Mouse (Mus musculus) heart, embryonic 10.5 days (tissue): Measurements from ENCODE around the gene Sh3d21. TPM values are rescaled to one million over a fixed set of nuclear protein-coding genes. Genes with fewer than 3 reads are reported as not detected.

ENCODE experiments used
- DNase-seq: peaks from one replicate; pipeline ENCODE4 v3.0.0-alpha.2; 2017; ENCODE audit warnings: low spot score
- H3K27ac ChIP-seq: fragments of 300-500 bp; sonication (generic); 2 replicates; pipeline ENCODE4 v1.5.1; 2016; ENCODE audit warnings: mild to moderate bottlenecking
- H3K27me3 ChIP-seq: fragments of 300-500 bp; sonication (generic); 2 replicates; pipeline ENCODE4 v1.6.1; 2016; ENCODE audit warnings: mild to moderate bottlenecking; ENCODE audit not compliant: poor library complexity, insufficient read depth, severe bottlenecking
- H3K36me3 ChIP-seq: fragments of 300-500 bp; sonication (generic); 2 replicates; pipeline ENCODE4 v1.6.1; 2016; ENCODE audit warnings: mild to moderate bottlenecking, moderate library complexity
- H3K4me1 ChIP-seq: fragments of 300-500 bp; sonication (generic); 2 replicates; pipeline ENCODE4 v1.6.1; 2016; ENCODE audit warnings: mild to moderate bottlenecking
- H3K4me3 ChIP-seq: fragments of 300-500 bp; sonication (generic); 2 replicates; pipeline ENCODE4 v1.5.1; 2016; ENCODE audit warnings: mild to moderate bottlenecking, moderate library complexity
- H3K9me3 ChIP-seq: fragments of 300-500 bp; sonication (generic); 2 replicates; pipeline ENCODE4 v1.6.1; 2016; ENCODE audit warnings: mild to moderate bottlenecking, moderate library complexity
- WGBS: fragments of 180-500 bp; shearing (Covaris S2); methylation state at CpG from one replicate; pipeline ENCODE4 v1.1.7; 2016; 5-methylcytosine and 5-hydroxymethylcytosine counted together
- polyA plus RNA-seq: library from polyadenylated mRNA; unstranded; fragments of >200 nt; fragmentation: Nextera tagmentation; extraction: Ambion mirVana; gene quantifications from 2 replicates; pipeline ENCODE4 v1.2.1, GENCODE M21; 2016

Gene Sh3d21
- polyA plus RNA-seq, 1 experiment from 2014 or later: 3.1 TPM

GRCm38 (mm10) chr4:126149798-126150197 lies 13.5 kb downstream of the Sh3d21 start:
- peak overlapping the region; percentile 78 for H3K4me3 ChIP-seq
- peaks cover 15% of the 10 kb centered on the region; the same call in 1 of the 2 replicates for H3K36me3 ChIP-seq
- peaks cover 75% of the 10 kb centered on the region for H3K4me1 ChIP-seq
- peaks cover 25% of the 10 kb centered on the region for H3K27me3 ChIP-seq
- DNase-seq: no peak
- WGBS: 46% methylated on average over 10 of the region's 10 CpGs
- peak overlapping the region; percentile 94 for H3K27ac ChIP-seq
- H3K9me3 ChIP-seq: no peaks in the 10 kb centered on the region

DNA sequence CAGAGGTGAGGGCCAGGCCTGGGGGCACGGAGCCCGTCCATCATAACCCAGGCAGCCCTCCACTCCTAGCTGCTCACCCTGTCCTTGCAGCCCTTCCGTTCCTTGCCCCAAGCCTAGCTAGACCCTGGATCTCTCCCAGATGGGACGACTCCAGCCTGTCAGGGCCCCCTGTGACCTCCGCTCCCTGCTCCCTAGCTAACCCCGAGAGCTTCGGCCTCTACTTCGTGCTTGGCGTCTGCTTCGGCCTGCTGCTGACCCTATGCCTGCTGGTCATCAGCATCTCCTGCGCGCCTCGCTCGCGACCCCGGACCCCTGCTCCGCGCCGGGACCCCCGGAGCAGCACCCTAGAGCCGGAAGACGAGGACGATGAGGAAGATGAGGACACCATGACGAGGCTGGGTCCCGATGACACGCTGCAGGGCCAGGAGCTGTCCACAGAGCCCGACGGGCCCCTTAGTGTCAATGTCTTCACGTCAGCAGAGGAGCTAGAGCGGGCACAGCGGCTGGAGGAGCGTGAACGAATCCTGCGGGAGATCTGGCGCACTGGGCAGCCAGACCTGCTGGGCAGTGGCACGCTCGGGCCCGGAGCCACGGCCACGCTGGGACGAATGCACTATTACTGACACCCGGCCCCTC lies 14.1 kb downstream of the Sh3d21 start:
- 17% methylated on average over 42 of the region's 42 CpGs for WGBS
- Histone ChIP-seq H3K36me3 (peaks cover 15% of the 10 kb centered on the region; the same call in 1 of the 2 replicates), H3K9me3 (no peaks in the 10 kb centered on the region), H3K4me3 (peak overlapping the region; percentile 78), H3K27me3 (peaks cover 25% of the 10 kb centered on the region), H3K27ac (peak overlapping the region; percentile 94), H3K4me1 (peaks cover 70% of the 10 kb centered on the region)
- DNase-seq: peak; percentile 82

GRCm38 (mm10) chr4:126148161-126148961 lies 14.9 kb downstream of the Sh3d21 start:
- Histone ChIP-seq H3K36me3 (peaks cover 15% of the 10 kb centered on the region; the same call in 1 of the 2 replicates), H3K4me3 (peak overlapping the region; percentile 78), H3K4me1 (peaks cover 70% of the 10 kb centered on the region), H3K27me3 (peaks cover 25% of the 10 kb centered on the region), H3K27ac (peak overlapping the region; percentile 94), H3K9me3 (no peaks in the 10 kb centered on the region)
- 2% methylated on average over 67 of the region's 67 CpGs for WGBS
- peak; percentile 83 for DNase-seq

DNA sequence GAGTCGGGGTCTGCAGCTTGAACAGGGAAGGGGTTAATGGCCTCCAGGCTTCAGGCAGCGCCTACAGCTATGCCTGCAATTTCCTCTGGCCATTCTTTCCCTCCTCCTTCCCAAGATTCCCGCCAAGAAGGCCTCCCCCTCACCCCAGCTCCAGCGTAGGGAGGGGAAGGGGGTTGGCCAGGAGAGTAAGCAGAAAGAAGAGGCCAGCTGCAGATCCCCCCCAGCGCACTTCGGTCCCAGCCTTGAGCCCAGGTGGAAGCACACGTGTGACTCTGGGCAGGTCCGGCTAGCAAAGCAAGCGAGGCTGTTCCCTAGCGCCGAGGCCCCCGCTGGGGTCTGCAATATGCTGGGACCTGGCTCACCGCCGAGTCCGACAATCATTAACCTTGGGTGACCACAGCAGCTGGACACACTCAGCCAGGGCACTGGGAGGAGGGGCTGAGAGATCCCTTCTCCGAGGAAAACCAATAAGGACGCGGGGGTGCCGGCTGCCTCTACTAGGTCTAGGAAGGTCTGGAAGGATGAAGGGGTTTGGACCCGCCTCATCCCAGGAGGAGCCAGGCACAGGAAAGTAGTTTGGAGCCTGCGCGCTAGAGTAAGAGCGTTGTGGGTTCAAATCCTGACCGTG lies 15.6 kb downstream of the Sh3d21 start, which contains the start of gene Eva1b:
Gene Eva1b, plus strand, starts transcription at position 212 of the 628 bp plus-strand sequence.
- H3K27me3 ChIP-seq: peaks cover 25% of the 10 kb centered on the region
- H3K4me1 ChIP-seq: peaks cover 65% of the 10 kb centered on the region
- peak within 1 kb of the TSS; percentile 78 for H3K4me3 ChIP-seq
- H3K36me3 ChIP-seq: 0 out of 2 replicates have a peak, but pooled peaks cover 11% of the 10 kb centered on the region
- 2% methylated on average over 24 of the region's 24 CpGs for WGBS
- H3K27ac ChIP-seq: peak within 1 kb of the TSS; percentile 94
- no peaks in the 10 kb centered on the region for H3K9me3 ChIP-seq
- peak; percentile 90 for DNase-seq

GRCm38 (mm10) chr4:126146974-126147532 lies 16.2 kb downstream of the Sh3d21 start:
- peak overlapping the region; percentile 78 for H3K4me3 ChIP-seq
- peaks cover 59% of the 10 kb centered on the region for H3K4me1 ChIP-seq
- WGBS: 36% methylated on average over 9 of the region's 9 CpGs
- DNase-seq: no peak
- no peaks in the 10 kb centered on the region for H3K9me3 ChIP-seq
- H3K36me3 ChIP-seq: 0 out of 2 replicates have a peak, but pooled peaks cover 6% of the 10 kb centered on the region
- peaks cover 25% of the 10 kb centered on the region for H3K27me3 ChIP-seq
- H3K27ac ChIP-seq: peak overlapping the region; percentile 94

DNA sequence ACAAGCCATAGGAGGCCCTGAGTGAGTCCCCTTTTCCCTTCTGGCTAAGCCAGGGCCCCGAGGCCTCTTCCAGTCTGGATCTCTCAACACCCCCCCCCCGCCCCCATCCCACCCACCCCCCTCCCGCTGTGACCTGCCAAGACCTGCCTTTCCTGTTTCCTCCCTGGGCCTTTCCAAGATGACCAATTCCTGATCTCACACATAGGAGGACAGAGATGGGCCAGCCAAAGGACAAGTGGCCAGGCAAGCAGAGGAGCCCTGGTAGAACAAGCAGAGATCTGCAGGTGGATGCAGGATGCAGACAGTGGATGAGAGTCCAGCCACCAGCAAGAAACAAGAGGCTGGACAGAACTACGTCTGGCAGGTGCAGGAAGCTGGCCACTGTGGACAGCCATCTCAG lies 17.9 kb downstream of the Sh3d21 start:
- DNase-seq: no peak
- peaks cover 20% of the 10 kb centered on the region for H3K27me3 ChIP-seq
- H3K27ac ChIP-seq: peak overlapping the region; percentile 63
- H3K9me3 ChIP-seq: no peaks in the 10 kb centered on the region
- WGBS: 41% methylated on average over 3 of the region's 4 CpGs
- H3K4me3 ChIP-seq: no peak overlapping the region
- peaks cover 4% of the 10 kb centered on the region for H3K36me3 ChIP-seq
- peaks cover 48% of the 10 kb centered on the region for H3K4me1 ChIP-seq

- H3K36me3 ChIP-seq: peaks cover 44% of the 10 kb centered on the region
- WGBS: 71% methylated on average over 5 of the region's 5 CpGs
- H3K27me3 ChIP-seq: no peaks in the 10 kb centered on the region
- no peak overlapping the region for H3K4me3 ChIP-seq
- peaks cover 21% of the 10 kb centered on the region for H3K4me1 ChIP-seq
- peak overlapping the region; percentile 48; the same call in 1 of the 2 replicates for H3K27ac ChIP-seq
- H3K9me3 ChIP-seq: no peaks in the 10 kb centered on the region
- DNase-seq: no peak
These were observed 22.3 kb downstream of the Sh3d21 start for GRCm38 (mm10) chr4:126141021-126141420.

DNA sequence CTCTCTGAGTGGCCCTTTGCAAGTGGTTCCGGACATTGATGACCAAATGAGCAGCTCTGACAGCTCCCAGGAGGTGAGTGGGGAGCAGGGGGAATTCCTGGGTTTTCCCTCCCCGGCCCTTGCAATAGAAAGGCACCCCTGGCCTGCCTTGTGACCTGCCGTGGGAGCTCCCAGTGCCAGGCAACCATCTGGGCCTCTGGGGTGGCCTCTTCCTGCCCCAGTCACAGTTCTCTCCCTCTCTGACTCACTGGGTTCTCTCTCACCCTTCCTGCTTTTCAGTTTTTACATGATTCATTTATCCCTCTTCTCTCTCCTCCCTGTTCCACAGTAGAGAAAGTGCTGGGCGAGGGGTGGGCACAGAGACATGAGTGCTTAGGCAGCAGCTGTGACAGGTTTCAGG lies 25.5 kb downstream of the Sh3d21 start:
- H3K9me3 ChIP-seq: no peaks in the 10 kb centered on the region
- no peaks in the 10 kb centered on the region for H3K27me3 ChIP-seq
- DNase-seq: no peak
- WGBS: 78% methylated on average over 4 of the region's 4 CpGs
- peaks cover 22% of the 10 kb centered on the region for H3K4me1 ChIP-seq
- no peak overlapping the region for H3K4me3 ChIP-seq
- no peak overlapping the region for H3K27ac ChIP-seq
- H3K36me3 ChIP-seq: peaks cover 71% of the 10 kb centered on the region

DNA sequence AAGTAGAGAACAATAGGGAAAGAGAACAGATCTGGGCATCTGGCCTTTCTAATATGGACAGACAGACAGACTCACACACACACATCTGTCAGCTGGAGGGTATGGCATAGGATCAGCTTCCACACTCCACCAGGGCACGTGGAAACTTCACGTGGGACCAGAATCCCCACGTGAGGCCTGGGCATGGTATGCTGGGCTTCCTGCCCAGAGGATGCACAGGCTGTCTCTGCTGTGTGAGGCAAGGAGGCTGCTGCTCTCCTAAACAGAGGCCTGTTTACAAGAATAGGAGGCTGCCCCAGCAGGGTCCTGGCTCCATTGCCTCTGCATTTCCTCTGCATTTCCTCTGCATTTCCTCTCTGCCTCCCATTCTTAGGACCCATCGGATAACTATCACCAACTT lies 28.7 kb downstream of the Sh3d21 start:
- Histone ChIP-seq H3K4me3 (no peak overlapping the region), H3K36me3 (peaks cover 77% of the 10 kb centered on the region), H3K9me3 (no peaks in the 10 kb centered on the region), H3K4me1 (peaks cover 44% of the 10 kb centered on the region), H3K27me3 (no peaks in the 10 kb centered on the region), H3K27ac (no peak overlapping the region)
- DNase-seq: no peak
- WGBS: 92% methylated on average over 4 of the region's 4 CpGs

GRCm38 (mm10) chr4:126134236-126134635 lies 29.1 kb downstream of the Sh3d21 start:
- Histone ChIP-seq H3K27me3 (no peaks in the 10 kb centered on the region), H3K4me3 (no peak overlapping the region), H3K36me3 (peaks cover 77% of the 10 kb centered on the region), H3K27ac (no peak overlapping the region), H3K4me1 (peaks cover 44% of the 10 kb centered on the region), H3K9me3 (no peaks in the 10 kb centered on the region)
- no peak for DNase-seq
- 86% methylated on average over 4 of the region's 4 CpGs for whole genome bisulfite sequencing

DNA sequence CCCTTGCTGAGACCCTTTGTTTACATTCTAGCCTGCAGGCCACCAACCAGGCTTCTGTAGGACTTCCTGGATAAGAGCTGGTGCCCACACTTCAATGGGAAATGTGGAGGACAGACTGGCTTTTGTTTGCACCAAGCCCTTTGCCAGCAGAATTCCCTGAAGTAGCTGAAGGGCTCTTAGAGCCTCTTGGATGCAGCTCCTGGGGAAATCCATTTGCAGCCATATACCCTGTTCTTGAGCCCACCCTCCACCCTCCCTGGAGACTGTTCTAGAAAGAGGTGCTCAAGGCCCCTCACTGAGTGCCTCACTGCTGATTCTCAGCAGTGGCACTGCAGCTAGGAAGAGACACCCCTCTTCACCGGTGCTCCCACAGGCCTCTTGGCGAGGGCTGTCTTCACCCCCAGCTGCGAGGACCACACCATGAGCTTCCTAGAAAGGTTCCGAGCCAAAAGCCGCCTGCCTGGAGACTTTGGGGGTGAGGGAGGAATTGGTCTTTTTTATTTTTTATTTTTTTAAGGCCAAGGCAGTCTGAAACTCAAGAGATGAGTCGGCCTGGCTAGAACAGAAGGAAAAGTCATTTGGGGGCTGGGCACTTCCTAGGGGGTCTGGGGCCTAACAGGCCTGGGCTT lies 30.5 kb downstream of the Sh3d21 start:
- WGBS: 84% methylated on average over 6 of the region's 6 CpGs

More for the DNA sequence above, 30.5 kb downstream of the Sh3d21 start:
- Histone ChIP-seq H3K4me1 (peaks cover 41% of the 10 kb centered on the region), H3K27me3 (no peaks in the 10 kb centered on the region), H3K9me3 (no peaks in the 10 kb centered on the region), H3K36me3 (peaks cover 77% of the 10 kb centered on the region), H3K27ac (peak overlapping the region; percentile 63; the same call in 1 of the 2 replicates), H3K4me3 (no peak overlapping the region)
- no peak for DNase-seq
